Mouse (Mus musculus): Measurements from ENCODE around the gene Foxo1.

- TF ChIP-seq CTCF (IDR thresholded peaks at IDR 0.05; ENCODE audit: low read depth) (no peak), EP300 (IDR thresholded peaks at IDR 0.05; ENCODE audit: low read depth) (peak; percentile 71; the same call in 1 of the 2 replicates)
Measured at GRCm38 (mm10) chr3:52241062-52241461, 27.1 kb upstream of the Foxo1 start.

Data from liver, postnatal 0 days (tissue).